Mouse (Mus musculus) heart, adult 11 months (tissue): Measurements from ENCODE around the gene Fgr.
A peak's percentile ranks its signal among the peaks of the same experiment; 100 is the strongest.
"Not testable (repeated sequence)": the region's sequence is repeated elsewhere in the genome, so short reads cannot be mapped to it uniquely, and the experiment has no call there.

ENCODE experiments used
- DNase-seq: peaks from one replicate; pipeline ENCODE4 v3.0.0; 2022

The Fgr gene

DNA sequence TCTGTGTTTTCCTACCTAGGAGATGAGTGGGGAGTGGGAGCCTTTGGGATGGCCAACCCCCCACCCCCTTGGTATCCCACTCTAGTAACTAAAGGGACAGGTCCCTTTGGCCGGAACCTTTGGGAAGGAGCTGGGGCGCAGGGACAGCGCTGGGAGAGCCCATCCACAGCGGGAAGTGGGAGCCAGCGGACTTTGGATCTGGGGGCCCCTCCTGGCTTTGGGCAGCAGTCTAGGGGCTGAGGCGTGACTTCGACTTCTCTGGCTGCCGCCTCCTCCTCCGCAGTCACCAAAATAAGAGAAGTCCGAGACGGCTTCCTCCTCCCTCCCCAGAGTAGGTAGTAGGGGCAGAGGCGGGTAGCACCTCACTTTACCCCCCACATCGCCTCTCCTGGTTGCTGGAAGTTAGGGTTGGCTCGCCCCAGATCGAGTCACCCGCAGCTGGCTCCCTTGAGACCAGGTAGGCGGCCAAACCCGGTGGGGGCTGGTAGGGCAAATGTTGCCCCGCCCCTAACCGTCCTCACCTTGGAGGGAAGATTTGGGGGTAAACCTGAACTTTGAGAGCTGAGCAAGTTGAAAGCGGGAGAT lies at the start of gene Fgr:
Gene Fgr (plus strand): TSS at position 282 of the 585 bp plus-strand sequence.
- DNase-seq: peak; percentile 94

DNA sequence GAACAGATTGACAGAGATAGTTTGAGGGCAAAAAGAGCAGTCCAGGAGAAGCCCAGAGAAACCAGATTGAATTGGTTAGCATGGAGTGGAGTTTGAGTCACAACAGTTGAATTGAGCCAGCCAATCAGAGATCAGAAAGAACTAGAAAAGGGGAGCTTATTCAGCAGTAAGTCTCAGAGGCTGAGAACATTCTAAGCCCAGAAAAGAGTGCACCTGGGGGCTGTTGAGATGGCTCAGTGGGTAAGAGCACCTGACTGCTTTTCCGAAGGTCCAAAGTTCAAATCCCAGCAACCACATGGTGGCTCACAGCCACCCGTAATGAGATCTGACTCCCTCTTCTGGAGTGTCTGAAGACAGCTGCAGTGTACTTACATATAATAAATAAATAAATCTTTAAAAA lies 47.4 kb upstream of the Fgr start:
- DNase-seq: not testable (repeated sequence)

DNA sequence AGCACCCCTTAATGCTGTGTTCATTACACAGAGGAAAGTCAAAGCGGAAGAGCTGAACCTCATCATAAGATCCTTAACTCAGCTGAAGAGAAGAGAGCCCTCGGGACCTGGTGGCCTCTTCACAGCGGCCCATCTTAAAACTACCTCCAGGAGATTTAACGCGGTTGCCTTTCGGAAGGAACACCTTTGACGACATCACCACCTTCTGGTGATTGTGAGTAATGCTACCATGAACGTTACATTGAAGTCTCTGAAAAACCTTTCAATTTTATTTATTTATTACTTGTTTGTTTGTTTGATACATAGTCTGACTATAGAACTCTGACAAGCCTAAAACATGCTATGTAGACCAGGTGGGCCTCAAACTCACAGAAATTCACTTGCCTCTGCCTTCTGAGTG lies 43.1 kb upstream of the Fgr start:
- DNase-seq: no peak

DNA sequence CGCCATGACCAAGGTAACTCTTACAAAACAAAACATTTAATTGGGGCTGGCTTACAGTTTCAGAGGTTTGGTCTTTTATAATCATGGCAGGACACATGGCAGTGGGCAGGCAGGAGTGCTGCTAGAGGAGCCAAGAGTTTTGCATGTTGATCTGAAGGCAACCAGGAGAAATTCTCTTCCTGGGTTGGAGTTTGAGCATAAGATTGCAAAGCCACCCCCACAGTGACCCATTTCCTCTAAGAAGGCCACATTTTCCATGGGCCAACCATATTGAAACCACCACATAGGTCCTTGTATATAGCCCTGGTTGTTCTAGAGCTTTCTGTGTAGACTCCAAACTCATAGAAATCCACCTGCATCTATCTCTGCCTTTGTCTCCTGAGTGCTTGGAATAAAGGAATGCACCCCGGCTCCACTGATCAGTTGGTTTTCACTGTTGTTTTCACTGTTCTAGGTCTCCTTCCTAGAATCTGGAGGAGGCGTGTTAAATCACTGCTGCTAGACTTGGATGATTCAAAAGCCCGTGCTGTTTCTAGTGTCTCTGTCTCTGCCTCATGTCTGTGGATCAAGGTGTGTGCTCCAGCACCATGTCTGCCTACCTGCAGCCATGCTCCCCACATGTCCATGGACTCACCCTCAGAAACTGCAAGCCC lies 41.0 kb upstream of the Fgr start:
- DNase-seq: no peak

DNA sequence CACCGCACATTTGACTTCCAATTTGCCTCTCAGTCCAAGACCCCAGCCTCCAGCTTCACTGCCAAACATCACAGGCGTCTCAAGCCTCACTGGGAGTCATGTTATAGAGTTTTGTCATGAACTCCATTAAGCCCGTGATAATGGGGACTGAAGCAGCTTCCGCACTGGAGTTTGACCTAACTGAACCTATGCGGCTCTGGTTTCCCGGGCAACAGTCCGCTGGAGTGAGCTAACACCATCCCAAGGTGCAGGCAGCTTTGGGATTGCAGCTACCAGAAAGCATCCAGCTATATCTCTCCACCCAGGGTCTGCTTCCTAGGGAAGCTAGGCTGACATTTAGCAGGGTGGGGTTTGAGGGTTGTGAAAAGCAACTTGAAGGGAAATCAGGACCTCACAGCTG lies 39.3 kb upstream of the Fgr start:
- no peak for DNase-seq

DNA sequence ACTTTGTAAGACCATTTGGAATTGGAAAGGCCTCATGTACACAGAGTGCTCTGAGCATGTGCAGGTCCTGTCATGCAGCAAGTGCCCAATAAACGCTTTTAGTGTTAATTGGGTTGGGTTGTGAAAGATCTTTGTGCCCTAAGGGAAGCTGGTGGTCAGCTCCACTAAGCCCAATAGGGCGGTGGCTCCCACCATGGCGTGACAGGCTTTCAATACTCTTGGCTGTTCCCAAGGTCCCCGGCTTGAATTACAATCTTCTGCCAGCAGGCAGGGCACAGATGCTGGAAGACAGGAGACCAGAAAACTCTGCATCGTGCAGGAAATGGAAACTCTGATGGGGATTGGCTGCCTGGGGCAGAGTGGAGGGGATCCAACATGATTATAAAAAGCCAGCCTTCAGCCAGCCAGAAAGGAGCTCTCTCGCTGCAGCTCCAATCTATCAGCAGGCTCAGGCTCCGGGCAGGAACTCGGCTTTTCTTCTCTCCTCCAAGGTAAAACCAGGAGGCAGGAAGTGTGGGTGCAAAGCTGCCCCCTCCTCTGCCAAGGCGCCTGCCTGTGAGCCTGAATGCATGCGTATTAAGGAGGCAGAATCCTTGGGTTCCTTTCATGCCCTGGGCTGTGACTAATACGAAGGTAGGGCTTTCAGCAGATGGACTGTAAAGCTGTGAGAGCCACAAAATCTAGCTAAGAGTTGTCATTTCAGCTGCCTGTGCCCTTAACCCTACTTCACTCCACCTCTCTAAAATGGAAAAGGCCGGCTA lies 35.5 kb upstream of the Fgr start:
- DNase-seq: peak; percentile 92

DNA sequence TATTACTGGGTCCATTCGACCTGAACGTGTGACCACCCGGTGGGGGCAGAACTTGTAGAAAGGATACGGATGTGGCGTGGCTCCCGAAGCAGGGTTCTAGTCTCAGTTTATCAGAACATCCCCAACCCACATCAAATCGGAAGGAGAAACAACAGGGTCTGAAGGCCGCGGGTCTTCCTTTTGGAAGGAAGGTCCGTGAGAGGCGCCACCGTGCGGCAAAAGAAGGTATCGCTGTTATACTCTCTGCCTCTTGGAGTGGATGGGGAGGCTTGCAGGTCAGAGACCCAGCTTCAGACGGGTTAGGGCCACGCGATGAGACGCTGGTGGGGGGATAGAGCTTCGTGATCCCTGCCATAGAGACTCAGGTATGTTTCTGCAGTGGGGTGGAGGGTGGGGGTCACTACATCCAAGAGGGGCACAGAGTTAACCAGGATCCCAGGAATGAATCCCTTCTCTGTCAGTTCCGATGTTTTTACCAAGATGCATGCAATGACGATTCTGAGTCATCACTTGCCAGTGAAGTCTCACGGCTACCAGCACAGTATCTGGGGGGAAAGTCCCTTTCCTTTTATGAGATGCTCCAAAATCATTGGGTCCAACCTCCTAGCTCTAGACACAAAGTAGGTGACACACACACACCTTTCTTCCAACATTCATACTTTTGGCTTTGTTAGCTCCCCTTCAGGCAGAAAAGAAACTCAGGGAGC lies 34.3 kb upstream of the Fgr start:
- DNase-seq: peak; percentile 90

DNA sequence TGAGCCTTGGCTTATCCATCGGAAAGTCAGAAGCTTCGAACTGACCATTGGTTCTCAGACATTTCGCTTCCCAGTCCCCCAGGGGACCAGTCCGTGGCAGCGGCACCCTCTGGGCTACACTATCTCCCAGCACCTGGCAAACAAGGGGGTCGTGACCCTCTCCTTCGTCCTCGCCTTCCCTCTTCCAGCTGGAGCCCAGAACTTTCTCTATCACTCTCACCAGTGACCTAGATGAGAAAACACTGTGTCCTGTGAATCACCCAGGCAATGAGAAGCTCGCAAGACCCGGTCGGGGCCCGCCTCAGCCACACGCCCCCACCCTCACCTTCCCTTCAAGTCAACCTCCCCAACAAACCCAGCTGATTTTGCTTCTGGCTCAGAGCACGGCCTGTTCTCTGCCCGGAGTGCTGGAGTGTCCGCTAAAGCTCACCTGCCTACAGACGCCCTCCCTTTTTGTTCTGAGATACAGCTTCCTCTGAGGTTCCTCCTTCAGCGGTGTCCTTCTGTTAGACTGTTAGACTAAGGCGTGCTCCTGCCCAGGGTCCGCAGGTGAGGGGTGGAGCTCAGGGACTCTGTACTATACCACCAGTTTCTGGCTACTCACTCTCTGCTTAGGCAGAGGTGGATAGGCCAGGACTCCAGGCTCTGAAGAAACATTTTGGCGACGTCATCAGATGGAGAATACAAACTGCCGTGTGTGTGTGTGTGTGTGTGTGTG lies 32.7 kb upstream of the Fgr start:
- peak; percentile 91 for DNase-seq

DNA sequence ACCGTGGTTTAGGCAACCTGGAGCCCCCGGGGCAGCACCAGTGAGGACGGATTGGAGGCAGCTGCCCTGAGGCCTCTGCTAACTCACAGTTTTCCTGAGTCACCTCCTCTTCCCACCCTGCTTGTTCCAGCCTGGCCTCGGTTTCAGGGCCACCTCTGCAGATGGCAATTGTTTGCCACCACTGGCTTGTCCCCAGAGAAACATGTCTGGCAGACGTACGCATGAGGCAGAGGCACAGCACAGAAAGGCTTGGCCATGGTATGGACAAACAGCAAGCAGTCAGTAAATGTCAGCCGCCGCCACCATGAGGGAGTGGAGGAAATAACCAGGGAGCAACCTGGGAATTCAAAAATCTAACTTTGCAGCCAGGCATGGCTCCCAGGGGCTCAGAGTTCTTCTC lies 30.8 kb upstream of the Fgr start:
- DNase-seq: peak; percentile 88

DNA sequence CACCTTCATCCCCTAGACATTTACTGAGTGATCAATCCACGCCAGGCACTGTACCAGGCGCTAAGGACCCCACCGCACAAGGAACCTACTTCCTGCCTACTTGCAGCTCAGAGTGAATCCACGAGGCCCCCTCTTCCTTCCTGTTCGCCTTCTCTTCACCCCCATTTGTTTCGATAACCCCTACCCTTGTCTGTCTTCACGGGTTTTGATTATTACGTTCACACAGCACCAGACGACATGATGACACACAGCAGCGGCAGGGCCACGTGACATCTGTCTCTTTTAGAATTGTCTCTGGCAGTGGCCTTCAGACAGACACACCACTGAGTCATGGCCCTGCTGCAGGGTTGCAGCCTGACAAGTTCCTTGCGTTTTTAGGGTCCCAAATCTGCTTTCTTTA lies 29.8 kb upstream of the Fgr start:
- DNase-seq: no peak

DNA sequence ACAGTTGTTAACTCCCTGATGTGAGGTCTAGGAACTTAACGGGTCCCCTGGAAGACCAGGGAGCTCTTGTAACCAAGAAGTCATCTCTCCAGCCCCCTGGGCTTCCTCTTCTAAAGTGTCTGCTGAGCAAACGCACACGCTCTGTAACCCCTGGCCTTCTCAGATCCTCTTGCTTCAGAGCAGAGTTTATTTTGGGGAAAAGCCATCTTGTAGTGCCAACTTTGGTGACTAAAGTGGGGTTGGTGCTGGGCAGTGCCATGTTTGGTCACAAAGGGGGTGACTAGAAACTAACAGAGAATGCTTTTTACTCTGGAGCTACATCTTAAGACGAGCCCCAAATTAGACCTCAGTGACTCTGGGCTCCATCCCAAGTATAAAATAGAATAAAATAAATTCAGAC lies 29.1 kb upstream of the Fgr start:
- peak; percentile 89 for DNase-seq

DNA sequence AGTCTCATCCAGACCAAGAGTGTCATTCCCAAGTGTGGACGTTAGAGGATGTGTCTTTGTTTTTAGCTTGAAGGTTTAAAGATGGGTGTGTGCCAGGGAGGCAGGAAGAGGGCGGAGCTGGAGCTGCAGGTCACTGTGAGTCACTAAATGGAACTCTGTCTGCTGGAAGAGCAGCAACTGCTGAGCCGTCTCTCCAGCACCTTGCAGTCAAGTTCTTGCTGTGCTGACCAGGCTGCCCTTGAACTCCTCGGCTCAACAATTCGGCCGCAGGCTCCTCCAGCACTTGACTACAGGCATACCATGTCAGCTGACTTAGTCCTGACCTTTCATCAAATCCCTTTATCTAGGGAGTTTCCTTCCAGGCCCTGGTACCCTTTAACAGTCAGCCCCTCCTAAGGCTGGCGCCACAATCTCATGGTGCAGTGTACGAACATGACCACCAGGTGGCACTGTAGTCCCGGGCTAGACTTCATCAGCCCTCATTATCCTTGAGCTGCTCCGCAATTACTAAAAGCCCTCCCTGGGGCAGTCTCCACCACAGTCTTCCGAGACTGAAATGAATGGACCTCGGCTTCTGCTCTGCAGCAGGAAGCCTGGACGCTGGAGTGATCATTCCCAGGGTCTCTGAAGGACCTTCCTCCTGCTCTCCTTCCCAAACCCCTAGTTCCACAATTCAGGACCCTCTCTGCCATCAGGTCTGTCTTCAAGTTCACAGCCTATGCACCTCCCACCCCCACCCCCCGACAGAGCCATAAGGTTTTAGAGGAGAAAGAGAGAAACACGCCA lies 28.4 kb upstream of the Fgr start:
- DNase-seq: peak; percentile 99

DNA sequence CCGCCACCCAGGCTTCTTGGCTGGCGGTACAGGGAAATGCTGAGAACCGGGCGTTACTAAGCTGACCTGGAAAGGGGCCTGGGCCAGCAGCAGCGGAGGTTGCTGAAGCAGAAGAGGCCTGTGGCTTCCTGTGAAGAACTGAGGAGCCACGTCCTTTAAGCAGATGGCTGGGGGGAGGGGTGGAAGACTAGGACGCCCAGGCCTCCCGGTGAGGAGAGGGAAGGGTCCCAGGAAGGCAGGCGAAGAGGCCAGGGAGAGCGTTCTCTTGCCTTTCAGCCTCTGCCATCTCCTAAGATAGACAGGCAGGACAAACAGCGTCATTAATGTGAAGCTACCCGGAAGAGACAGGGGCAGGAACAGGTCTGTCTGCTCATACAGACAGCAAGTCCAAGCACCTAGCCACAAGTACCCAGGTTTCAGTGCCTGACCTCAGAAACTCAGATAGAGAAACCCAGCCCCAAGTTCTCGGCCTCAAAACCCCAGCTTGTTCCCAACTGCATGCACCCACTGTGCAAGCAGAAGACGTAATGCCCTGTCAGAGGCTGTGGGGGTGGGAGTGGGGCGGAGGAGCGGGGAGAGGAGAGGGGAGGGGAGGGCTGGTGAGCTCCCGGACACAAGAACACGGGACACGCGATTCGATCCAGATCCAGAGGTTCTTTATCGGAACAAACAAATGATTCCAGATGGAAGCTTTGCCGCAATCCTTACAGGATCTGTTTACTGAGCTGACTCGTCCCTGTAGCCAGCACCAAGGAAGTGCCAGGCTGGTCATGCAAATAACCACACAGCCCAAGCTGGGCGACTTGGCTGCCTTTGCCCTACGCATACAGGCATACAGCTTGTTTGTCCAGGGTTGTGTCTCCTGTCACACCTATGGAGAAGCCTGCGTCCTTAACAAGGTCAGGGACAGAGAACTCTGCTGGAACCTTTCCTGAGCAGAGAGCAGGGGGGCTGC lies 27.6 kb upstream of the Fgr start:
- DNase-seq: peak; percentile 96

DNA sequence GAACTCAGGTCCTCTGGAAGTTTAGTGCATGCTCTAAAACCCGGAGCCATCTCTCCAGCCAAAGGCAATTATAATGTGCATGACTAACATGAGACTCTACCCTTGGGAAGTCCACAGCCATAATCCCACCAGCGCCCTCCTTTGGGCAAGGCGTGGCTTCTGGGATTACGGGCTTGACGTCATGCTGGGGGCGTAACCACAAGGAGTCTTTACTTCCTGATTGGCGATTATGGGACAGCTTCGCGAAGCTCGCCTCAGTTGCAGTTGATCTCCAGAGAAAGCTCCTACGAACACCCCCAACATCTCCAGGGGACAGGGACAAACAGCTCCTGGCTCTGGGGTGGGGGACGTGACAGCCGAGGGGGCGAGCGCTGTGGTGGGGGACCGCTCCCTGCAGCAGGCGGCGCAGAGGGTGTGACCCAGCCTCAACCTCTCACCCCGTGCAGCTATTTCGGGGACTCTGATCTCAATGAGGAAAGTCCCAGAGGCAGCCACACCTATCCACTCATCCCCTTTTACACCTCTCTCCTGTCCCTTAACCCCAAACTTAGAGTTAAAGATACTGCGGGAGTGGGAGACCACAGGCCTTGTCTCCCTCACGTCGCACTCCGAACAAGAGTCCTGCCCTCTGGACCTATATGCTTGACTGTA lies 23.9 kb upstream of the Fgr start:
- peak; percentile 87 for DNase-seq

DNA sequence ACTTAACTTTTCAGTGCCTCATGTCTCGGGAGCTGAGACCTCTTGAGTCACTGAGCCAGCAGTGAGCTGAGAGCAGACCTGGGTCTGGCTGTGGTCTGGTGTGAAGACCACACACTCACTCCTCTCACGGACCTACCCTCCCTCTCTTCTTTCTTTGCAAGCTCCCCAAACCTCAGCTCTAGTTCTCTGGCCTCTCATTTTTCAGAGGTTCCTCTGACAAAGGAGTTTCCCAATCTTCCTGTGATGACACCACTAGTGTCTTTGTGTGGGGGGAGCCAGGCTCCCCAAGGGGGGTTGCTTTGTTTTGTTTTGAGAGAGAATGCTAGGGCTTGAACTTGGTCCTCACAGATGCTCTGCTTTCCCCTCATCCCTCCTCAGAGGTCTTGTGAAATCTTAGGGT lies 22.9 kb upstream of the Fgr start:
- DNase-seq: no peak

DNA sequence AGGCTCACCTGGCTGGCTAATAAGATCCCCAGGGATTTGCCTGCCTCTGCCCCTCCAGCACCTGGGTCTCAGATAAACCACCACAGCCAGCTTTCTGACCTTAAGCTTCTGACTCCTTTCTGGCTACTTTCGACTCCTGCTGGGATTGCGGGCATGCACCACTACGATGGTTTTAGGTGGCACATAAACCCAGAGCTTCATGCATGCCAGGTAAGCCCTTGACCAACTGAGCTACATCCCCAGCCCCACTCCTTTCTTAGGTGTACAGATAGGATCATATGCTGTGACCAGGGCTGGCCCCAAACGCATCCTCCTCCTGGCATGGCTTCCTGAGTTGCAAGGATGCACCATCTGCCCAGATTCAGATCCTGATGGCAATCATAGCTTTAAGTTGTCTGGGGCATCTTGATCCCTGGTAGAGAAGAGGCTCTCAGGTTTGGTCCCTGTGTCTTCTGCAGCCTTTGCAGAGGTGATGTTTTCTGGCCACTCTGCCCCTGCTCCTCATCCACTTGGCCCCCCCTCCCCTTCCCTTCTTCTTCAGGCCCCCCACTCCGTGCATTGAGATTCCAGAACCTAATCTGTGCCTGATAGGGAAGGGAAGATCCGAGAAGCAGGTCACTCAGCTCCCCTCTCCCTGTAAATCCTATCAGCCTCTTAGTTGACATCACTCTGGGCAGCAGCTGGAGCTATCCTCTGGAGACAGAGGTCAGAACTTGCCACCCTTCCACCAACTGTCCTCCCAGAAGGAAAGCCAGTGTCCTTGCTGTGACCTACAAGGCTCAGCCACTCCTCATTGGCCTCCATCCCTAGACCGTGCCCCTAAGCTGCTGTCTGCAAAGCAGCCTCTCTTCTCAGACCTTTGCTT lies 19.1 kb upstream of the Fgr start:
- DNase-seq: no peak

DNA sequence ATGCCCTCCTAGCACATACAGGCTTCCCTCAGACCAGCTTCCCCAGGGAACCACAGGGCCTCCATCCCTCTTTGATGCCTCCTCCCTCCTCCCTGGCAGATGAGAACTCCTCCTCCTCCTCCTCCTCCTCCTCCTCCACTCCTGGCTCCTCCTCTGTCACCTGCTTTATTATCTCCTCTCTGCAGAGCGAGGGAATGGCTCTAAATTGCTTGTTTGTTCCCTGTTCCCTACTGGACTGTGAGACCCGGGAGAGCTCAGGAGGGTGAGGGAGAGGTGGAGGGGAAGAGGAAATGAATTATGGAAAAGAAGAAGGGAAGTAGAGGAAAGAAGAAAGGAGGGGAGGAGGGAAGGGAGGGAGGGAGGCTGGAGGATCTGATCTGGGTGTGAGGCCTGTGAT lies 18.5 kb upstream of the Fgr start:
- DNase-seq: no peak

DNA sequence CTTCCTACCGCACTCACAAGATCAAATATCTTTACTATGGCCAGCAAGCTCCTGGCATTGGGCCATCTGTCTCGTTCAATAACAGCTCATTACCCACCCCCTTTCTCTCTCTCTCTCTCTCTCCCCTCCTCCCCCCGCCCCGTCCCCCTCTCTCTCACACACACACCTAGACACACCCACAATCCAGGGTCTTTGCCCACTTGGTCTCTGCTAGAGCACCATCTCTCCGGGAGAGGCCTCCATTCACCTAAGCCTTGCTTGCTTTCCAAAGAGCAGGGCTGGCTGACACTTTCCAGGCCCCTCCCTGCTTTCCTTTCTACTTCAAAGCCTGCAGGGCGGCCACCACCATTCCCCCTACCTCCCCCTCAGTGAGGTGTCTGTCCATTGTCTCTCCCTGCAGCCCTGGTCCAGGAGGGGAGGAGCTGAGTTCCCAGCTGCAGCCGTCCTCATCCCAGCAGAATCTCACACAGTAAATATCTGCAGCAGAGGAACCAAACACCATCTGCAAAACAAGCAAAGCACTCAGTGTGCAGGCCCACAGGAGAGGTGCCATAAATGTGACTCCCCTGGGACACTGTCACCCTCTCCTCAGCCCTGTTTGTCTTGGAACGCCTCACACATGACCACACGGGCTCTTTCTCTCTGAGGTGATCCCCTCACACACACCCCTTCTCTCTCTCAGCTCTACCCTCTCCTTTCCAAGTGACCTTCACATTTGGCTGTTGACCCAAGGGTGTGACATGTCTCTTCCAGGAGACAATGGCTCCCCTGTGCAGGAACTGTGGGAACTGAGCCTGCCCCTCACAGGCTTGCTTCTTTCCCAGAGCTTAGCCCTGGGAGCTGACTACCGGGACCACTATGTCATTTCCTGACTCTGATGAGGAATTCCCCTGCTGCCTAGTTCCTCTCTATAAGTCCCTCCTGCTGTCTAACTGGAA lies 14.9 kb upstream of the Fgr start:
- peak; percentile 99 for DNase-seq
